Mouse (Mus musculus) testis, adult 2 months (tissue): ENCODE results near the gene Hils1.

Experiments
- CTCF ChIP-seq: fragments of 200-500 bp; IDR thresholded peaks from 2 replicates; pipeline ENCODE4 v1.5.1; 2012; ENCODE audit warnings: low read depth, mild to moderate bottlenecking, inconsistent platforms, low read length, moderate library complexity; ENCODE audit not compliant: control insufficient read depth, insufficient read depth, insufficient replicate concordance
- POLR2A ChIP-seq: fragments of 200-500 bp; IDR thresholded peaks from 2 replicates; pipeline ENCODE4 v1.6.1; 2012; ENCODE audit warnings: low read depth, mild to moderate bottlenecking, inconsistent platforms, low read length, moderate library complexity; ENCODE audit not compliant: control insufficient read depth

DNA sequence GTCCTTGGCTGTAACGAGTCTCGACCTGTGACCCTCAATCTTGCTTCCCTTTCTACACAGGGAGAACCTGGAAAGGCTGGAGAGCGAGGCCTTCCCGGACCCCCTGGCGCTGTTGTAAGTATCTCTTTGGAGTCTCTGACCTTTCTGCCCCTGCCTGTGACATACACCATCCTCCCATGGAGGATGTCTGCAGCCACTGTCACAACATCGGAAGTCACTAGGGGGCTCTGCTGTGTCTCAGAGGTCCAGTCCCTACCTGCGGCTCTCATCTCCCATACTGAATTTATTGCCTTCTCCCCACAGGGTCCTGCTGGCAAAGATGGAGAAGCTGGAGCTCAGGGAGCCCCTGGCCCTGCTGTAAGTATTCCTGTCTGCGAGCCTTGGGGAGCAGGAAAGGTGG is 23.1 kb upstream of the Hils1 start:
- TF ChIP-seq CTCF, result no peak
- no peak for TF ChIP-seq POLR2A
